Mouse (Mus musculus): ENCODE results near the gene Kcnd3. TPM values are rescaled to one million over a fixed set of nuclear protein-coding genes. Genes with fewer than 3 reads are reported as not detected.

The Kcnd3 gene
- total RNA-seq (2023): not detected

GRCm38 (mm10) chr3:105451627-105452555 lies at the start of gene Kcnd3:
Kcnd3 (plus strand) TSS chr3:105452330.

GRCm38 (mm10) chr3:105687324-105688060 lies 235.4 kb downstream of the Kcnd3 start, which contains the start of gene Ddx20:
Ddx20 (minus strand) TSS chr3:105687574.

GRCm38 (mm10) chr3:105704031-105705008 lies 252.2 kb downstream of the Kcnd3 start, which contains the start of gene Inka2:
Inka2 (plus strand) TSS chr3:105704599.

Other genes with a start within 250 kb of the Kcnd3 start
- gene Ddx20, start 235.2 kb downstream of the Kcnd3 start, total RNA-seq (2023): 26.0 TPM